Mouse (Mus musculus) spleen, adult 10 weeks (tissue): Measurements from ENCODE around the gene S100a7a. TPM values are rescaled to one million over a fixed set of nuclear protein-coding genes. Genes with fewer than 3 reads are reported as not detected.

Experiments
- polyA plus RNA-seq: library from polyadenylated mRNA; stranded (reverse); fragments of 350-450 nt; fragmentation: Illumina TruSeq; extraction: RNeasy Lipid Tissue Mini Kit (QIAGEN cat#74804); gene quantifications from one replicate; pipeline ENCODE4 v1.2.3, GENCODE M21; 2015; ENCODE audit warnings: low replicate concordance; ENCODE audit not compliant: insufficient read depth

S100a7a gene
- not detected for polyA plus RNA-seq

GRCm38 (mm10) chr3:90653717-90654116 lies at the start of gene S100a7a:
TSS of gene S100a7a (plus strand) at chr3:90654017.

GRCm38 (mm10) chr3:90608223-90608622 lies 45.6 kb upstream of the S100a7a start, which contains the start of gene S100a5:
TSS of gene S100a5 (plus strand) at chr3:90608523.

GRCm38 (mm10) chr3:90612728-90613291 lies 41.0 kb upstream of the S100a7a start, which contains the start of gene S100a6:
TSS of gene S100a6 (plus strand) at chr3:90612882.

GRCm38 (mm10) chr3:90668846-90669245 lies 15.0 kb downstream of the S100a7a start, which contains the start of gene S100a8:
TSS of gene S100a8 (plus strand) at chr3:90668978.

GRCm38 (mm10) chr3:90695613-90696012 lies 41.8 kb downstream of the S100a7a start, which contains the start of gene S100a9:
TSS of gene S100a9 (minus strand) at chr3:90695721.

Other genes starting within 250 kb of the S100a7a start
- 30.3 TPM for gene Ints3, start 220.4 kb upstream of the S100a7a start, polyA plus RNA-seq
- 11.0 TPM for gene Npr1, start 188.2 kb upstream of the S100a7a start, polyA plus RNA-seq
- 92.2 TPM for gene Ilf2, start 177.9 kb upstream of the S100a7a start, polyA plus RNA-seq
- gene Snapin, start 163.0 kb upstream of the S100a7a start, polyA plus RNA-seq, result 82.6 TPM
- 185 TPM for gene Chtop, start 144.5 kb upstream of the S100a7a start, polyA plus RNA-seq
- gene S100a1, start 139.6 kb upstream of the S100a7a start, polyA plus RNA-seq, result 21.1 TPM
- gene S100a13, start 139.6 kb upstream of the S100a7a start, polyA plus RNA-seq, result 60.2 TPM
- gene S100a14, start 127.2 kb upstream of the S100a7a start, polyA plus RNA-seq, result 0.93 TPM
- gene S100a16, start 116.8 kb upstream of the S100a7a start, polyA plus RNA-seq, result 14.6 TPM
- 0.79 TPM for gene S100a3, start 93.4 kb upstream of the S100a7a start, polyA plus RNA-seq
- gene S100a2, start 63.8 kb upstream of the S100a7a start, polyA plus RNA-seq, result not detected
- not detected for gene Gm42674, start 52.1 kb upstream of the S100a7a start, polyA plus RNA-seq
- gene S100a4, start 50.2 kb upstream of the S100a7a start, polyA plus RNA-seq, result 475 TPM
- gene S100a5, start 45.5 kb upstream of the S100a7a start, polyA plus RNA-seq, result not detected
- 257 TPM for gene S100a6, start 41.1 kb upstream of the S100a7a start, polyA plus RNA-seq
- 428 TPM for gene S100a8, start 15.0 kb downstream of the S100a7a start, polyA plus RNA-seq
- gene S100a9, start 41.7 kb downstream of the S100a7a start, polyA plus RNA-seq, result 552 TPM
- not detected for gene Pglyrp4, start 72.9 kb downstream of the S100a7a start, polyA plus RNA-seq
- gene Gm5849, start 123.9 kb downstream of the S100a7a start, polyA plus RNA-seq, result not detected